Mouse (Mus musculus): ENCODE data around the gene Irak1. TPM values are rescaled to one million over a fixed set of nuclear protein-coding genes. Genes with fewer than 3 reads are reported as not detected.

Irak1 gene
- polyA plus RNA-seq, 1 experiment from 2014 or later = 53.9 TPM

MicroRNA genes within 50 kb of the gene (microRNA counts, 519-probe panel; counts per million panel counts)
- 97.1 counts per million, percentile 29 among the panel's probes with 10 or more counts for microRNA mmu-miR-718

Other genes starting within 250 kb of the Irak1 start
- 1.3 and 2.0 TPM in 2 replicates for gene Srpk3, start 249.5 kb downstream of the Irak1 start, polyA plus RNA-seq (2015; fragmentation: Nextera tagmentation; extraction: Ambion mirVana)
- 217 and 251 TPM in 2 replicates for gene Idh3g, start 237.0 kb downstream of the Irak1 start, polyA plus RNA-seq (2015; fragmentation: Nextera tagmentation; extraction: Ambion mirVana)
- 240 and 287 TPM in 2 replicates for gene Ssr4, start 236.9 kb downstream of the Irak1 start, polyA plus RNA-seq (2015; fragmentation: Nextera tagmentation; extraction: Ambion mirVana)
- 0.57 and 0.72 TPM in 2 replicates for gene Pdzd4, start 198.9 kb downstream of the Irak1 start, polyA plus RNA-seq (2015; fragmentation: Nextera tagmentation; extraction: Ambion mirVana)
- gene Avpr2, start 131.8 kb downstream of the Irak1 start, polyA plus RNA-seq (2015; fragmentation: Nextera tagmentation; extraction: Ambion mirVana) = 0.05 and 0.25 TPM in 2 replicates
- 9.0 and 9.4 TPM in 2 replicates for gene L1cam, start 127.8 kb downstream of the Irak1 start, polyA plus RNA-seq (2015; fragmentation: Nextera tagmentation; extraction: Ambion mirVana)
- 3.7 and 4.1 TPM in 2 replicates for gene Arhgap4, start 102.0 kb downstream of the Irak1 start, polyA plus RNA-seq (2015; fragmentation: Nextera tagmentation; extraction: Ambion mirVana)
- 163 and 169 TPM in 2 replicates for gene Naa10, start 102.0 kb downstream of the Irak1 start, polyA plus RNA-seq (2015; fragmentation: Nextera tagmentation; extraction: Ambion mirVana)
- gene Renbp, start 93.1 kb downstream of the Irak1 start, polyA plus RNA-seq (2015; fragmentation: Nextera tagmentation; extraction: Ambion mirVana) = 154 and 197 TPM in 2 replicates
- gene Hcfc1, start 57.6 kb downstream of the Irak1 start, polyA plus RNA-seq (2015; fragmentation: Nextera tagmentation; extraction: Ambion mirVana) = 43.0 and 45.6 TPM in 2 replicates
- gene Opn1mw, start 103.5 kb upstream of the Irak1 start, polyA plus RNA-seq (2015; fragmentation: Nextera tagmentation; extraction: Ambion mirVana) = not detected in 2 replicates
- gene Mecp2, start 111.4 kb upstream of the Irak1 start, polyA plus RNA-seq (2015; fragmentation: Nextera tagmentation; extraction: Ambion mirVana) = 10.7 and 10.9 TPM in 2 replicates
- not detected in 2 replicates for gene Tex28, start 143.9 kb upstream of the Irak1 start, polyA plus RNA-seq (2015; fragmentation: Nextera tagmentation; extraction: Ambion mirVana)
- not detected in 2 replicates for gene Tktl1, start 153.3 kb upstream of the Irak1 start, polyA plus RNA-seq (2015; fragmentation: Nextera tagmentation; extraction: Ambion mirVana)
- gene Flna, start 225.9 kb upstream of the Irak1 start, polyA plus RNA-seq (2015; fragmentation: Nextera tagmentation; extraction: Ambion mirVana) = 274 and 316 TPM in 2 replicates
- 21.7 and 25.7 TPM in 2 replicates for gene Emd, start 230.8 kb upstream of the Irak1 start, polyA plus RNA-seq (2015; fragmentation: Nextera tagmentation; extraction: Ambion mirVana)
- 818 and 879 TPM in 2 replicates for gene Rpl10, start 246.9 kb upstream of the Irak1 start, polyA plus RNA-seq (2015; fragmentation: Nextera tagmentation; extraction: Ambion mirVana)

Measured in intestine, embryonic 15.5 days (tissue).